Mouse (Mus musculus) hindbrain, embryonic 13.5 days (tissue): ENCODE measurements around the gene Ece1. TPM values are rescaled to one million over a fixed set of nuclear protein-coding genes. Genes with fewer than 3 reads are reported as not detected.
"Not testable (repeated sequence)": the region's sequence is repeated elsewhere in the genome, so short reads cannot be mapped to it uniquely, and the experiment has no call there.

Source experiments
- ATAC-seq: fragments of 200-750 bp; cut with Nextera tagmentation; 2 replicates; pipeline ENCODE4 v1.8.0; 2017; ENCODE audit warnings: moderate TSS enrichment; ENCODE audit not compliant: low FRiP score
- H3K27ac ChIP-seq: fragments of 300-500 bp; sonication (generic); 2 replicates; pipeline ENCODE4 v1.5.1; 2015; ENCODE audit warnings: inconsistent platforms, mild to moderate bottlenecking, moderate library complexity
- H3K27me3 ChIP-seq: fragments of 300-500 bp; sonication (generic); 2 replicates; pipeline ENCODE4 v1.6.1; 2015; ENCODE audit warnings: mild to moderate bottlenecking, inconsistent platforms
- H3K36me3 ChIP-seq: fragments of 300-500 bp; sonication (generic); 2 replicates; pipeline ENCODE4 v1.6.1; 2015; ENCODE audit warnings: mild to moderate bottlenecking, inconsistent platforms
- H3K4me1 ChIP-seq: fragments of 300-500 bp; sonication (generic); replicated peaks from 2 replicates; pipeline ENCODE4 v1.6.1; 2015; ENCODE audit warnings: inconsistent platforms
- H3K4me2 ChIP-seq: fragments of 300-500 bp; sonication (generic); 2 replicates; pipeline ENCODE4 v1.6.1; 2015; ENCODE audit warnings: inconsistent platforms, mild to moderate bottlenecking, moderate library complexity
- H3K4me3 ChIP-seq: fragments of 300-500 bp; sonication (generic); 2 replicates; pipeline ENCODE4 v1.5.1; 2015; ENCODE audit warnings: mild to moderate bottlenecking, inconsistent platforms
- H3K9ac ChIP-seq: fragments of 300-500 bp; sonication (generic); 2 replicates; pipeline ENCODE4 v1.6.1; 2015; ENCODE audit warnings: mild to moderate bottlenecking, inconsistent platforms
- H3K9me3 ChIP-seq: fragments of 300-500 bp; sonication (generic); 2 replicates; pipeline ENCODE4 v1.6.1; 2016; ENCODE audit warnings: inconsistent platforms
- WGBS: fragments of 180-500 bp; shearing (Covaris S2); methylation state at CpG from one replicate; pipeline ENCODE4 v1.1.7; 2015; 5-methylcytosine and 5-hydroxymethylcytosine counted together
- polyA plus RNA-seq: library from polyadenylated mRNA; unstranded; fragments of >200 nt; fragmentation: Nextera tagmentation; extraction: Ambion mirVana; gene quantifications from 2 replicates; pipeline ENCODE4 v1.2.1, GENCODE M21; 2015

Gene Ece1
- polyA plus RNA-seq, 1 experiment from 2014 or later: 20.2 TPM

DNA sequence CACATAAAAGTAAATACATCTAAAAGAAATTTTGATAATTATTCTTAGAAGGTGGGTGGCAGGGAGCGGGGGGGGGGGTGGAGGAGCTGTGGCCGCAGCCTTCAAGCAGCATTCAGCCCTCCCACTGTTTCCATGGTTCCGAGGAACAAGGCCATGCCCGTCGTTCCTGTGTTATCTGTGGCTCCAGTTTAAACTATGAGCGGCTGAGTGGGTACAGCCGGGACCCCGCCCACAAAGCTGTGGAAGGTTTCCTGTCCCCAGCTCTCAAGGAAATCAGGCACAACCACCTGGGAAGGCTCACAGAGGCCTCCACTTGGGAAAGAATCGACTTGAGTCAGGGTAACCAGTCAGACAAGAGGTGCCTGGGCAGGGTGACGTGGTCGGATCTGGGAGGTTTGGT, 98.7 kb downstream of the Ece1 start:
- H3K9ac ChIP-seq: no peak overlapping the region
- ATAC-seq: no peak
- H3K4me2 ChIP-seq: no peak overlapping the region
- peaks cover 70% of the 10 kb centered on the region for H3K36me3 ChIP-seq
- H3K9me3 ChIP-seq: 0 out of 2 replicates have a peak, but pooled peaks cover 7% of the 10 kb centered on the region
- H3K4me3 ChIP-seq: no peak overlapping the region
- no peak overlapping the region for H3K27ac ChIP-seq
- H3K4me1 ChIP-seq: no peaks in the 10 kb centered on the region
- WGBS: 85% methylated on average over 11 of the region's 11 CpGs
- no peaks in the 10 kb centered on the region for H3K27me3 ChIP-seq

DNA sequence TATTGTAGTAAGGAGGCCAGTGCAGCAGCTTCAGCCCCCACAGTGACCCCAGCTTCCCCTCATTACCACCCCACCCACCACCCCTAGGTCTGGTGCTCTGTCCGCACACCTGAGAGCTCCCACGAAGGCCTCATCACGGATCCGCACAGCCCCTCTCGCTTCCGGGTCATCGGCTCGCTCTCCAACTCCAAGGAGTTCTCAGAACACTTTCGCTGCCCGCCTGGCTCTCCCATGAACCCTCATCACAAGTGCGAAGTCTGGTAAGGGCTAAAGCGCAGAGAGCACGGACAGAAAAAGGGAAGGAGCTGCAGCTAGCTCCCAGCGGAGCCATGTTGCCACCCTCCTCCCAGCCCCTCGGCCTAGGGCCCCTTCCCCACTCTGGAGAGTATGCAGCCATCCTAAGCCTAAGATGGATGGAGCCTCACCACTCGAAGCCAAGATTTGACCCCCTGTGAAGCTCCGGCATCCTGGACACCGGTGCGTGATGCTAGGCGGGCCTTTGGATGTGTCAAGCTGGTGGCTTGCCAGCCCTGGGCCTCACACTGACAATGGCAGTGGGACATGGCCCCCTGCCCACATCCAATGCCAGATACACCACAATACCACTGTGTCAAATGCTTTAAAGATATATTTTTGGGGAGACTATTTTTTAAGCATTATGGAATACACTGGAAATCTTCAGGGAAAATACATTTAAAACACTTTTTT, 100.8 kb downstream of the Ece1 start:
- Histone ChIP-seq H3K4me1 (no peaks in the 10 kb centered on the region), H3K27ac (no peak overlapping the region), H3K9me3 (0 out of 2 replicates have a peak, but pooled peaks cover 7% of the 10 kb centered on the region), H3K36me3 (peaks cover 50% of the 10 kb centered on the region), H3K4me3 (no peak overlapping the region), H3K4me2 (no peak overlapping the region), H3K9ac (no peak overlapping the region), H3K27me3 (no peaks in the 10 kb centered on the region)
- WGBS: 88% methylated on average over 20 of the region's 20 CpGs
- ATAC-seq: no peak

DNA sequence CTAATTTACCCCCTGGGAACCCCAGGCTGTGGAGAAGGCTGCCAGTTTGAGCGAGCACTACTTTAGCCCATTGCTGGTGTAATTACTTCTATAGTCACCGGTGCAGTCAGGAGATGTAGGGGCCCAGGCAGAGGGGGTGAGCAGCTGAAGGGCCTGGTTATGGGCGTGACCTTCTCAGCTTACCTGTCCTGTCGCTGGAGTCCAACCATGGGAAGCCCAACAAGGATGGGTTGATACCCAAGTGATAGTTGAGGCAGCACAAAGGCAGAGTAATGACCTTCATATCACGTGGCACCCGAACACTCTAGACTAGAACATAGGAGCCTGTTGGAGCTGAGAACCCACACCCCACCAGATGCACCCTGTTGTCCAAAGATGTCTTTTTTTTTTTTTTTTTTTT, 101.4 kb downstream of the Ece1 start:
- 0 out of 2 replicates have a peak, but pooled peaks cover 7% of the 10 kb centered on the region for H3K9me3 ChIP-seq
- no peaks in the 10 kb centered on the region for H3K27me3 ChIP-seq
- no peaks in the 10 kb centered on the region for H3K4me1 ChIP-seq
- H3K4me2 ChIP-seq: no peak overlapping the region
- H3K4me3 ChIP-seq: no peak overlapping the region
- 88% methylated on average over 6 of the region's 6 CpGs for WGBS
- no peak overlapping the region for H3K9ac ChIP-seq
- peaks cover 45% of the 10 kb centered on the region for H3K36me3 ChIP-seq
- H3K27ac ChIP-seq: no peak overlapping the region
- ATAC-seq: no peak

DNA sequence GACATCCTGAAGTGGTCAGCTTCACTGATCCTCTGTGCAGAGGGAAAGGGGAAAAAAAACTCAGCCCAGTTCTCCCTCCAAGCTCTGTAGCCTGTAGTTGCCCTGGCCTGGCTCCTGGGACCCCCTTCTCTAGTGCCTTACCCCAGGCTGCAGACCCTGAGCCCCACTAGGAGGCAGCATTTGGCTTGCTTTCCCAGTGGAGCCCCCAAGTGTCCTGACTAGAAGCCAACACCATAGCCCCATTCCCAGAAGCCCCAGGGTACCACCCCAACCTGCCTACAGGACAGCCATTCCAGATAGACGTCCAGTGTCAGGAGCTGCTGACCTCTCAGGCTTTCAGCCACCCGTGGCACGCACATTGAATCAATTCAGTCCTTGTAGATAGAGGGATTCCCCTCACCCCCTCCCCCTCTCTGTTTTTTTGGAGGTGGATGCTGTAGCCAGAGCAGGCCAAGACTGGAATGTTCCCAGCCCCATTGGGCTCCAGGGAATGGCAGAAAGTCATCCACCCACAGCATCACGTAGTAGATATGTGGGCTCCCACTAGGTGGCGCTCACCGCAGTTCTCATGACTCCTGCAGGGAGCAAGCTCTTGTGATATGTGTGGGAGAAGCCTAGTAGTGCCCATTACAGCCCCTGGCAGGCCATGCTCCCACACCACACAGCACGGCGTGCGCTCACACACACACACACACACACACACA, 102.0 kb downstream of the Ece1 start:
- ATAC-seq: no peak; the same call in 1 of the 2 replicates
- WGBS: 42% methylated on average over 6 of the region's 9 CpGs
- Histone ChIP-seq H3K27me3 (no peaks in the 10 kb centered on the region), H3K9ac (no peak overlapping the region), H3K4me2 (no peak overlapping the region), H3K4me3 (no peak overlapping the region), H3K4me1 (no peaks in the 10 kb centered on the region), H3K36me3 (peaks cover 40% of the 10 kb centered on the region), H3K9me3 (0 out of 2 replicates have a peak, but pooled peaks cover 7% of the 10 kb centered on the region), H3K27ac (no peak overlapping the region)

DNA sequence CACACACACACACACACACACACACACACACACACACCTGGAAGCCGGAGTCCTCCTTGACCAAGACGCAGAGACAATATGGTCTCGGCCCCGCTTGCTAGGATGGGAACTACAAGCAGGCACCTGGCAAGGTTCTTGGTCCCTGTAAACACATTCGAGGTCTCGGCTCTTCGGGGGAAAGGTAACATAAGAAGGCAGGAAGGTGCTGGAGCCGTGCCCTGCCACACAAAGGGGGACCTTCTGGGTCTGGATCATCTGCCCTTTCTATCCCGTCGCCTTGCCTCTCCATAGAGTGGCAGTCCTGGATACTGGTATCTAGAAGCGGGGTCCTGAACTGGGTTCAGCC, 102.5 kb downstream of the Ece1 start:
- H3K27ac ChIP-seq: no peak overlapping the region
- H3K4me3 ChIP-seq: no peak overlapping the region
- H3K4me1 ChIP-seq: no peaks in the 10 kb centered on the region
- WGBS: 95% methylated on average over 11 of the region's 11 CpGs
- no peak for ATAC-seq
- 0 out of 2 replicates have a peak, but pooled peaks cover 3% of the 10 kb centered on the region for H3K9me3 ChIP-seq
- H3K9ac ChIP-seq: no peak overlapping the region
- no peaks in the 10 kb centered on the region for H3K27me3 ChIP-seq
- no peak overlapping the region for H3K4me2 ChIP-seq
- H3K36me3 ChIP-seq: peaks cover 35% of the 10 kb centered on the region

DNA sequence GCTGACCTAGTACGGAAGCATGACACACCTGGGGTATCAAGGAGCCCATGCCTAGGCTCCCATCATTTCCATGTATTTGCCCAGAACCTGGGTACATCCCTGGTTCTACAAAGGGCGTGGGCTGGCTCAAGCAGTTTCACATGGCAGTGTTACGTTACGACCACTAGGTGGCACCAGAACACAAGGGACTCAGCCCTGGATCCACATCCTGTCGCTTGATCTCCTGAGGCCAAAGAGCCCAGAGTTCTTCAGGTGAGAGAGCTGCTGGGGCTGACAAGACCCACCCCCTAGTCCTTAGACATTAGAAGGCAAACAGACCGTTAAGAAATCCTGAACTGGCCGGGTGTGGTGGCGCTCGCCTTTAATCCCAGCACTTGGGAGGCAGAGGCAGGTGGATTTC, 106.2 kb downstream of the Ece1 start:
- peak; percentile 30; the same call in 1 of the 2 replicates for ATAC-seq
- no peaks in the 10 kb centered on the region for H3K9me3 ChIP-seq
- peaks cover 3% of the 10 kb centered on the region; the same call in 1 of the 2 replicates for H3K36me3 ChIP-seq
- no peak overlapping the region for H3K27ac ChIP-seq
- 10% methylated on average over 9 of the region's 9 CpGs for whole genome bisulfite sequencing
- H3K4me3 ChIP-seq: no peak overlapping the region
- no peaks in the 10 kb centered on the region for H3K27me3 ChIP-seq
- no peaks in the 10 kb centered on the region for H3K4me1 ChIP-seq
- H3K9ac ChIP-seq: no peak overlapping the region
- no peak overlapping the region for H3K4me2 ChIP-seq

DNA sequence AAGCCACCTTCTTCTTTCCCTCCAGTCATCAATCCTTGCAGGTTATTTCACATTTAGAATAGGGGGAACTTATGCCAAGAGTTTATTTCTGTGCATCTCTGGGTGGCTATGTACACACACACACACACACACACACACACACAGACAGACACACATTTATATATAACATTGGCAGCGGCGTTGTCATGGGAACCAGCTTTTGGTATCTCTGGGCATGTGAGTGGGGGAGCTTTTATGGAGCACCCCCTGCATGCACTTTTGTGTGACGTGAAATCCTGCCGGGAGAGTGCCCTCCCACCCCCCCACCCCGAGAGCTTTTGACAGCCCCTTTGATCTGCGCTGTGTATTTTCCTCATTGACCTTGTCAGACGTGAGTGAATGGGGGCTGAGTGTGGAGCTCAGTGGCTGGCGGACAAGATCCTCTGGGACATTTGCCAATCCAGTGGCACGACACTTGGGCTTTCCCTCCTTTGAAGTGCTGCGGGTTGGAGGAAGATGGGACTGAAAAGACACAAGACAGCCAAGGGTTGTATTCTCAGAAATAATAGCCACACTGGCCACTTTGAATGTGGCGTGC, 108.7 kb downstream of the Ece1 start:
- WGBS: no CpG with 5 or more reads among the region's 11 CpGs
- not testable (repeated sequence) for H3K9me3 ChIP-seq, H3K9ac ChIP-seq, H3K4me2 ChIP-seq, H3K27me3 ChIP-seq, H3K4me3 ChIP-seq, ATAC-seq, H3K27ac ChIP-seq, H3K4me1 ChIP-seq, H3K36me3 ChIP-seq

GRCm38 (mm10) chr4:137974856-137975432, 112.9 kb downstream of the Ece1 start:
- H3K4me1 ChIP-seq, H3K4me2 ChIP-seq, H3K9me3 ChIP-seq, H3K36me3 ChIP-seq, H3K4me3 ChIP-seq, H3K27ac ChIP-seq, H3K9ac ChIP-seq, H3K27me3 ChIP-seq: not testable (repeated sequence)
- no CpG with 5 or more reads among the region's 11 CpGs for WGBS
- peak; percentile 44; the same call in 1 of the 2 replicates for ATAC-seq

GRCm38 (mm10) chr4:137979066-137979644, 117.1 kb downstream of the Ece1 start:
- WGBS: no CpG with 5 or more reads among the region's 11 CpGs
- not testable (repeated sequence) for H3K9me3 ChIP-seq, H3K27me3 ChIP-seq, H3K4me3 ChIP-seq, H3K4me2 ChIP-seq, H3K36me3 ChIP-seq, H3K9ac ChIP-seq, H3K4me1 ChIP-seq, H3K27ac ChIP-seq
- peak; percentile 40; the same call in 1 of the 2 replicates for ATAC-seq

GRCm38 (mm10) chr4:137982869-137983268, 120.8 kb downstream of the Ece1 start:
- no peak overlapping the region for H3K4me3 ChIP-seq
- no peaks in the 10 kb centered on the region for H3K9me3 ChIP-seq
- no peaks in the 10 kb centered on the region for H3K36me3 ChIP-seq
- 89% methylated on average over 1 of the region's 1 CpGs for WGBS
- H3K4me2 ChIP-seq: no peak overlapping the region
- no peak for ATAC-seq
- H3K9ac ChIP-seq: no peak overlapping the region
- no peaks in the 10 kb centered on the region for H3K27me3 ChIP-seq
- peaks cover 5% of the 10 kb centered on the region; the same call in 1 of the 2 replicates for H3K4me1 ChIP-seq
- no peak overlapping the region for H3K27ac ChIP-seq

GRCm38 (mm10) chr4:137984212-137984611, 122.2 kb downstream of the Ece1 start:
- Histone ChIP-seq H3K27me3 (no peaks in the 10 kb centered on the region), H3K27ac (no peak overlapping the region), H3K36me3 (no peaks in the 10 kb centered on the region), H3K4me2 (no peak overlapping the region), H3K4me3 (no peak overlapping the region), H3K9ac (no peak overlapping the region), H3K9me3 (no peaks in the 10 kb centered on the region), H3K4me1 (peaks cover 5% of the 10 kb centered on the region; the same call in 1 of the 2 replicates)
- WGBS: 43% methylated on average over 10 of the region's 10 CpGs
- no peak for ATAC-seq

- 86% methylated on average over 5 of the region's 5 CpGs for whole genome bisulfite sequencing
- Histone ChIP-seq H3K9me3 (no peaks in the 10 kb centered on the region), H3K9ac (no peak overlapping the region), H3K4me1 (peaks cover 5% of the 10 kb centered on the region; the same call in 1 of the 2 replicates), H3K4me2 (no peak overlapping the region), H3K27ac (no peak overlapping the region), H3K27me3 (no peaks in the 10 kb centered on the region), H3K36me3 (no peaks in the 10 kb centered on the region), H3K4me3 (no peak overlapping the region)
- no peak for ATAC-seq
These were observed 122.7 kb downstream of the Ece1 start for GRCm38 (mm10) chr4:137984746-137985145.
